Mouse (Mus musculus) liver (tissue): ENCODE measurements around the gene Mki67.
"Not testable (repeated sequence)": the region's sequence is repeated elsewhere in the genome, so short reads cannot be mapped to it uniquely, and the experiment has no call there.

Source experiments
- DNase-seq: peaks from one replicate; pipeline ENCODE4 v3.0.0-alpha.2; 2020; ENCODE audit warnings: mixed read lengths

The Mki67 gene

DNA sequence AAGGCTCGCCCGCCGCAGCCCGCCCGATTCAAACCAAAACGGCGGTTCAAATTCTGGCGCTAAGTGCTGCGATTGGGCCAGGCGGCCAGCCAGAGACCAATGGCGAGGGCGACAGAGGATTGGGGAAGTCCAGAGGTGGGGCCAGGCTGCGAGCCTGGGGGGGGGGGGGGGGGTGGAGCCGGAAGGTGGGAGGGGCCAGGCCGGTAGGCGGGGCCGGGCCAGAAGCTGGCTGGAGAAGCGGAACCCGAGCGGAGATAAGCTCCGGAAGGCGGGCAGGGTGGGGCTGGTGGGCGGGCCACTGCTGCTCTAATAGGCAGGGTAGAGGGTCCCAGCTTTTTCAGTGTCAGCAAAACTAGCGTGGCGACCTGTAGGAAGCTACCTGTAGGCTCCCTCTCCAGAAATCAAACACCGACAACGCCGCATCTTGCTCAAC, 300 bp upstream of the Mki67 start:
- peak; percentile 97 for DNase-seq

GRCm38 (mm10) chr7:135715166-135715565, 995 bp downstream of the Mki67 start:
- DNase-seq: no peak

DNA sequence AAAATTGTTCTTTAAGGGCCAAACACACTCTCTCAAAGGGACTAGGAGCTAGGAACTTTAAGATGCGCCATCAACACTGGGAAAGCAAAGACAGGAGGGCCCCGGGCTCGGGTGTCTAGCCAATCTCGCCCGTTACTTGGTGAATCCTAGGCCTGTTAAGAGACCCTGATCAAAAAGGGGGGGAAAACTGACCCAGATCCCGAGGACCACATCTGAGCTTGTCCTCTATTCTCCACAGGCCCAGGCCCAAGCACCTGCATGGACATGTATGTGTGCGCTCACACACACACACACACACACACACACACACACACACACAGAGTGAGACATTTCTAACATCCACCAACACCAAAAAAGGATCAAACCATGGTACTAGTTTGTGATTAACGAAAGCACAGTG, 2.8 kb downstream of the Mki67 start:
- DNase-seq: no peak

- DNase-seq: no peak
These were observed 3.6 kb downstream of the Mki67 start for GRCm38 (mm10) chr7:135712534-135712933.

DNA sequence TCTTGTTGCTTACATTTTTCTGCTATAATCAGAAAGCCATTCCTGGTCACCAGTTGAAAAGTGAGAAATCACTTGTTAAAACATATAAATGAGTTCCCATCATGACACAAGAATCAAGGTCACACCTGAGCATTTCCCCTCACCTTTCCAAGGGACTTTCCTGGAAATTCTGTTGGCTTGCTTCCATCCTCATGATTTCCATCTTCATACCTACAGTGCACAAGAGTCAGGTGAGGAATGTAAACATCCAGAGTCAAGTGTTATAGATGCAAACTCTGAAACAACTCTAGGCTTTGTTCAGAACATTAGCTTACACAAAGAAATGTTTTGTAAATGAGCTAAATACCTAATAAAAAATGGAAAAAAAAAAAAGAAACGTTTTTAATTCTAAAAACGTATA, 5.5 kb downstream of the Mki67 start:
- no peak for DNase-seq

- DNase-seq: no peak
These were observed 10.4 kb downstream of the Mki67 start for GRCm38 (mm10) chr7:135705753-135706152.

DNA sequence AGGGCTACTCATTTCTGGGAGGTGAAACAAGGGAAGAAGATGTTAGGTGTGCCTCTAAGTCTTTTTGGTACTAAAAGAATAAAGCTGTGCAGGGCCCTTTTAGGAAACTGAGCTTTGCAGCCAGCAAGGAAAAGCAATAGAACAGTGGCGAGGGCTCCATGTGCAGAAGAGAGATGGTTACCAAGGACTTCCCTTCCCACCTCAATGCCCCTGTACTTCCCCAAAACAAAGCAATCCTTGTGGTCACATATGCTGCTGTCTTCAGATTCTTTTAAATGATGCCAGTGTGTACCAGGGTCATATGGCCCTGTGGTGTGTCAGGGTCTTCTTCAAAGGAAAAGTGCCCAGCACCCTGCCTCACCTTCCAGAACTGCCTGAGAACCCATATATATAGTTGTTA, 11.1 kb downstream of the Mki67 start:
- DNase-seq: no peak

GRCm38 (mm10) chr7:135704251-135704650, 11.9 kb downstream of the Mki67 start:
- no peak for DNase-seq

DNA sequence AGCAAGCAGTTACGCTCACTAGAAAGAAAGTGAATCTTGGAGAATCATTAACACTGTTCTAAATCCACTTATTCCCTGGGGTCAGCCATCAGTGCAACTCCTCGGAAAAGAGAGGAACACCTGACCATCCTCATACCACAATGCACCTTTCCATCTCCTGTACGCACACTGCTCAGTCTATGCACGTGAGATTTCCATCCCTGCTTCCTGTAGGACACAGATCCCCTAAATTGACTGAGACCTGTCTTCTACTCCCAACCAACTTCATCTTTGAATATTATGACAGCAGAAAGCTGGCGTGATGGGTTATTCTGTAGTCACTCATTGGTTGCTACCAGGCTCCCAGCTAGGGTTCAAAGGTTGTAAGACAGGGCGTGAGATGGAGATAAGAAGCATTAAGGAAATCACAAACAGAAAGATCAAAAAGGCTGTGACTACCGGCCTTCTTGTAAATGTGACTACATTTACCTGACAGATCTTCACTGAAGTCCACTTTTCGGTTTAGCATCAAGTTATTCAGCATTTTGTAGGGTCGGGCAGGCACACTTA, 12.5 kb downstream of the Mki67 start:
- DNase-seq: no peak

- DNase-seq: peak; percentile 2
These were observed 16.8 kb downstream of the Mki67 start for GRCm38 (mm10) chr7:135699351-135699750.

GRCm38 (mm10) chr7:135698362-135698761, 17.8 kb downstream of the Mki67 start:
- no peak for DNase-seq

GRCm38 (mm10) chr7:135697021-135697740, 19.0 kb downstream of the Mki67 start:
- DNase-seq: not testable (repeated sequence)

DNA sequence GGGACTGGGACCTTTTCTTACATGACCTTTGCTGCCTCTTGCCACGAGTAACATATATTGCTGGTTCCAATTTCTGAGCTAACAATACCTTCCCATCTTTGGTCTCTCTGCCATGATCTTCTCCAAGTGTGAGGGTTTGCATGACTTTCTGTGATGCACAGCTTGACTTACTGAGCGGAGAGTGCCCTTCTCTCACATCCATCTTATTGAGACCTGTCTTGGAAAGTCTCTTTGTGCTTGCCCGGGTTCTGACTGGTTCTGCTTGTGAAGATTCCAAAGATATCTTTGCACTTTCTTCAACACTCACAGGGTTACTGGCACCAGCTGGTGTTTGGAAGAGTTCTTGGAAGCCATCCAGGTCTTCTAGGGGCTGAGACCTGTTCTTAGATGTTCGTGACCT, 20.0 kb downstream of the Mki67 start:
- no peak for DNase-seq

DNA sequence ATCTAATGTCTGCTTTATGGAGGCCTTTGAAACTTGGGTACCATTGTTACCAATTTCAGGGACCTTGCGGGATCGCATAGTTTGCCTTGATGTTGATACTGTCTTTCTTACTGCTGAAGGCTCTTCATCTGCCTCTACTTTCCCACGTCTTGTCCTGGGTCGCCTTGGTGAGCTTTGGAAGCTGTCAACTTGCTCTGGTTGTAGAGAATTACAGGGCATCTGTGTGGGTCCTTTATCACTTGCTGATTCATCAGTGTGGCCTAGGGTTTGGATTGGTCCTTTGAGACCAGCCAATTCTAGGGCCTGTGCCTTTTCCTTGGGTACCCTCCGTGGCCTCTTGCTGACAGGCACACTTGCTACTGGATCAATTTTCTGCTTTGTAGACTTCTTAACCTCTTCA, 21.4 kb downstream of the Mki67 start:
- DNase-seq: peak; percentile 2

- DNase-seq: peak; percentile 2
These were observed 22.0 kb downstream of the Mki67 start for GRCm38 (mm10) chr7:135694130-135694529.

GRCm38 (mm10) chr7:135691941-135692340, 24.2 kb downstream of the Mki67 start:
- DNase-seq: no peak

GRCm38 (mm10) chr7:135689396-135689795, 26.8 kb downstream of the Mki67 start:
- DNase-seq: no peak

- DNase-seq: peak; percentile 22
These were observed 31.2 kb downstream of the Mki67 start for GRCm38 (mm10) chr7:135684938-135685337.

DNA sequence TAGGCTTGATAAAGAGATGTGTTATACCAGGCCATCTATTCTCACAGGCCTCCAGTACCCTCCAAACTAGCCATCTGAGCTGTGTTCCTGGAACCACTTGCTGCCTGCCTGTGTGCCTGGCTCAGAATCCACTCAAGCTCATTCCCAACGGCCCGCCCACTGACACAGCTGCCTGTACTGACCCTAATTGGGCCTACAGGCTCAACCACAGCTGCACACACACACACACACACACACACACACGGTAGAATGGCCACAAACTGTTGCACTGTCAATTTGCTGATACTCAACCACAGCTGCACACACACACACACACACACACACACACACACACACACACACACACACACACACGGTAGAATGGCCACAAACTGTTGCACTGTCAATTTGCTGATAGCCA, 32.1 kb downstream of the Mki67 start:
- DNase-seq: peak; percentile 29

GRCm38 (mm10) chr7:135680334-135680733, 35.8 kb downstream of the Mki67 start:
- DNase-seq: peak; percentile 82

DNA sequence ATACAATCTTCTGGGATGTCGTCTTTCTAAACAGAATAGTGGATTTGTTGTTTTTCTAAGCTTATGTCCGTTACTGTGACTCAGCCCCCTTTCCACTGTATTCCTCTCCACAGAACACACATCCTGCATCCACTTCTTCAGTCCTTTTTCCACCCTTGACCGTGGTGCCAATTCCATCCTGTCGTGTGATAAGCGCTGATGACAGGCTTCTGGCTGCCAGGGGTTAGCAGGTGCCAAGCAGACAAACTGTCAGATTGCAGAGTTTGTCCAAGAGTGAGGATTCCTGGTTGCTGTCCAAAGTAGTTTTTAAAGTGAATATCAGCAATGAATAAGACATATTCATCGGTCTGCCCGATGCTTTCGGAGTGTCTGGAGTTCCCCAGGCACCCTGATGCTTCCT, 39.4 kb downstream of the Mki67 start:
- no peak for DNase-seq

DNA sequence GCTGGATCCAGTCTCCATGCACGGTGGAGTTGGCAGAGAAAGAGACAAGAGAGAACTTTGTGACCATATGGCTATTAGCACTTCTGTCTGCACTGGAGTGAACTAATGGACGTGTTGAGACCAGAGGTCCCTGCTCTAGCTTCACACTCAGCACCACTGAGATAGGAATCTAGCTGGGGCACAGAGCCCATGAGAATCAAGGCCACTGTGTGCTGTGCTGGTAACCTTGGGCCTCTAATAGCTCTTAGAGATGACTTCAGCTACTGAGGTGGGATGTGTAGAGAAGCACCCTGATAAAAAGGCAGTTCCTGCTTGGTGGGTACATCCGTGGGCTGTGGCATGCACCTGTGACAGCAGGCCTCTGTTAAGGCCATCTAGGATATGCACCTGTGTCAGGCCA, 42.6 kb downstream of the Mki67 start:
- no peak for DNase-seq

DNA sequence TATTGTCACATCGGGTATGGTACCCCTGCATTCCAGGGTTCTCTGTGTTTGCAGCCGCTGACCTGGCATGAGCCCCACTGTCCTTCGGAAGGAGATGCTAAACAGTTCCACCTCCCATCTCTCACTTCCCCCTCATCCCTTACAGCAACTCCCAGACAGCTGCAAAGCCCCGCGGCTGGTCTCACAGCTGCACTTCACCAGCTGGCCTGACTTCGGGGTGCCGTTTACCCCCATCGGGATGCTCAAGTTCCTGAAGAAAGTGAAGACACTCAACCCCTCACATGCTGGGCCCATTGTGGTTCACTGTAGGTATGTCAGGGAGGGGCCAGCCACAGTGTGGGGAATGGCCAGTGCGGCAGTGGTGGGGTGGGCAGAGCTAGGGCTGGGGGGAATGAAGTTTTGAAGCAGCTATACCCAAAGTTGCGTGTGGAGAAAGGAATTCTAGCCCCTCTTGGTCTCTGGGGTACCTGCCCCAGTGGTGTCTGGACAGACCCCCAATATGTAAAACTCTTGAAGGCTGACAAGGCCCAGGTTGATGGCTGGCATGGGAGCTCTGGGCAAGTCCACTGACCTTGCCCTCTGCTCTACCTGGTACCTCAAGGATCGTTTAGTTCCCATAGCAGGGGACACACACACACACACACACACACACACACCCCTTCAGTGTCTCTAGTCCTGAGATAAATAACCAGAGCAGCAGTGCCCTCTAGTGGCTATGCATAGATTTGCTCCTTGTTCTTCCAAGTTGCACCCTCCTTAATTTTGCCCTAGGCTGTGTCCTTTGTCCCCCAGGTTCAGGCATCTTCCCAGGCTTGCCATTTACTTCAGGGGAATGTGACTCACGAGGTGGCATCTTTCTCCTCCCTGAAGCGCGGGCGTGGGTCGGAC, 47.1 kb downstream of the Mki67 start:
- DNase-seq: peak; percentile 58

GRCm38 (mm10) chr7:135666314-135666713, 49.8 kb downstream of the Mki67 start:
- DNase-seq: no peak
